Mouse (Mus musculus) adrenal gland, adult 10 weeks (tissue): ENCODE data around the gene Tubb1. TPM values are rescaled to one million over a fixed set of nuclear protein-coding genes. Genes with fewer than 3 reads are reported as not detected.

ENCODE experiments used
- polyA plus RNA-seq: library from polyadenylated mRNA; stranded (reverse); fragments of 350-450 nt; fragmentation: Illumina TruSeq; extraction: RNeasy Lipid Tissue Mini Kit (QIAGEN cat#74804); gene quantifications from one replicate; pipeline ENCODE4 v1.2.3, GENCODE M21; 2014; ENCODE audit warnings: low read depth, low replicate concordance

The Tubb1 gene
- not detected for polyA plus RNA-seq

GRCm38 (mm10) chr2:174450353-174450752, at the start of gene Tubb1:
TSS of gene Tubb1 (plus strand) at chr2:174450695.

GRCm38 (mm10) chr2:174415731-174416310, 34.7 kb upstream of the Tubb1 start, which contains the start of gene Nelfcd:
TSS of gene Nelfcd (plus strand) at chr2:174415804.

GRCm38 (mm10) chr2:174438737-174439449, 11.6 kb upstream of the Tubb1 start, which contains the start of gene Ctsz:
TSS of gene Ctsz (minus strand) at chr2:174439039.

GRCm38 (mm10) chr2:174463789-174464523, 13.5 kb downstream of the Tubb1 start, which contains the start of gene Atp5e:
TSS of gene Atp5e (minus strand) at chr2:174464105.

GRCm38 (mm10) chr2:174472818-174473549, 22.5 kb downstream of the Tubb1 start, which contains the start of gene Prelid3b:
TSS of gene Prelid3b (minus strand) at chr2:174473081.

Other genes with a start within 250 kb of the Tubb1 start
- gene Gnas, start 166.4 kb upstream of the Tubb1 start, polyA plus RNA-seq: 1,705 TPM
- gene Gm20721, start 104.0 kb upstream of the Tubb1 start, polyA plus RNA-seq: not detected
- 5.8 TPM for gene Nelfcd, start 34.9 kb upstream of the Tubb1 start, polyA plus RNA-seq
- gene Ctsz, start 11.7 kb upstream of the Tubb1 start, polyA plus RNA-seq: 16.5 TPM
- gene Atp5e, start 13.4 kb downstream of the Tubb1 start, polyA plus RNA-seq: 42.7 TPM
- 170 TPM for gene Prelid3b, start 22.4 kb downstream of the Tubb1 start, polyA plus RNA-seq
- 0.06 TPM for gene Zfp831, start 192.8 kb downstream of the Tubb1 start, polyA plus RNA-seq